In the genomic region with DNA sequence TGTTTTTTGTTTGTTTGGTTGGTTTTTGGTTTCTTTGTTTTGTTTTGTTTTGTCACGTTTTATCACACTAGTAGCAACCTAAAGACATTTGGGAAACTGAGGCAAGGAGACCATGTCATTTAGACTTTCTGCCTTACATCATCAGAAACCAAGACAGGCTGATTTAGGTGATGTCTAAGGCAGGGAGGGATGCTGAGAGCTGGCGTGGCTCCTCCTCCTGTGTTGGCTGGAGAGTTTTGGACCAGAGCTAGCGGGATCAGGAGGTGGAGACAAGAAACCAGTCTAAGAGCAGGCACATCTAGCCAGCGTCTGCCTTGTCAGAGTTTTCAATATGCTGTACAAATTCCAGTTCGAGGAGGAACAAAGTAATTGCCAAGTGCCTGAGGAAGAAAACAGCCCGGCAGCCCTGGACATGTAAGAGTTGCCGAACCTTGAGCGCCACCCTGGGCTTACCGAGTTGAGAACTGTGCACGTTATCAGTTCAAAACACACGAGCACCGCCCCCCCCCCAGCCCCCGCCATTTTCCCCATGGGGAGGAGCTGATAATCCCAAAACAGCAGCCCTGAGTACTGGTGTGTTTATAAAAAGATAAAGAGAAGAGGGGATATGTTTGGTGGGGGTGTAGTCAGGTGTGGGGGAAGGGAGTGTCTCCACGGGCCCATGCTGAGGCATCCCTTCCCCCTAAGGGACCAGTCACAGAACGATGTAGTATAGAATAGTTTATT, we compare ENCODE assay signal across 9 mouse cellular contexts. TPM values are rescaled to one million over a fixed set of nuclear protein-coding genes. Genes with fewer than 3 reads are reported as not detected.
DNase-seq lines count a peak whose midpoint lies in the region; ATAC-seq and TF ChIP-seq lines count a peak whose summit lies in the region.
"Had no signal": no experiment of that assay in that cellular context is flagged by ENCODE, and none has a peak within 500 bp of the region (broad histone marks: within the 10 kb centered on the region; RNA-seq: fewer than 3 reads in every experiment).

No protein-coding gene starts in this region.

- no peak for DNase-seq in limb, embryonic 11.5 days (ENCODE audit: low spot score)
- no peak for DNase-seq in limb, embryonic 10.5 days (ENCODE audit: low spot score)
- DNase-seq in liver, embryonic 14.5 days (ENCODE audit: low read depth in 3 of 3, low spot score in 3 of 3): peak; percentile 92 to 99 (median 93)
- no peak for DNase-seq in T-cell, adult 2 months (ENCODE audit: low spot score)
- no peak for DNase-seq in retina, postnatal 1 day
- DNase-seq in cerebellum, adult 18-20 months: no peak

- H3K27me3 ChIP-seq in limb, embryonic 11.5 days (ENCODE audit: control insufficient read depth, insufficient read depth, low read length): peaks cover 12% of the 10 kb centered on the region
- H3K27me3 ChIP-seq in limb, embryonic 10.5 days (ENCODE audit: low read depth, poor library complexity, severe bottlenecking): peaks cover 40% of the 10 kb centered on the region
- peaks cover 5% of the 10 kb centered on the region; the same call in 1 of the 2 replicates for H3K27me3 ChIP-seq in liver, embryonic 14.5 days (ENCODE audit: control insufficient read depth, insufficient read depth, low read length)
- peaks cover 21% of the 10 kb centered on the region for H3K27me3 ChIP-seq in stomach, embryonic 16.5 days (ENCODE audit: control insufficient read depth, insufficient read depth, low read length)

- peak; percentile 57; the same call in 1 of the 2 replicates for ATAC-seq in limb, embryonic 11.5 days (ENCODE audit: insufficient number of reproducible peaks, low FRiP score, low TSS enrichment, low read depth)
- ATAC-seq in erythroblast, adult 5-6 weeks (replicated peaks; ENCODE audit: low FRiP score, poor library complexity, severe bottlenecking): peak; percentile 60
- peak; percentile 87 for ATAC-seq in liver, embryonic 14.5 days (ENCODE audit: insufficient read depth)
- ATAC-seq in stomach, embryonic 16.5 days (ENCODE audit: insufficient read depth, low FRiP score): peak; percentile 59; the same call in 1 of the 2 replicates

- peak; percentile 99 for TF ChIP-seq EP300 in liver, embryonic 14.5 days (IDR thresholded peaks at IDR 0.05; ENCODE audit: low read depth)

- H3K4me1 ChIP-seq in limb, embryonic 11.5 days (ENCODE audit: control insufficient read depth, insufficient read depth, low read length): peaks cover 3% of the 10 kb centered on the region; the same call in 1 of the 2 replicates
- peaks cover 28% of the 10 kb centered on the region for H3K4me1 ChIP-seq in limb, embryonic 10.5 days
- H3K4me1 ChIP-seq in liver, embryonic 14.5 days (replicated peaks; ENCODE audit: control insufficient read depth in 2 of 2, insufficient read depth in 2 of 2, low read length in 1 of 2): peaks cover 51 to 59% of the 10 kb centered on the region in 2 experiments
- H3K4me1 ChIP-seq in stomach, embryonic 16.5 days (ENCODE audit: control insufficient read depth, insufficient read depth, low read length): peaks cover 8% of the 10 kb centered on the region; the same call in 1 of the 2 replicates

- H3K27ac ChIP-seq in limb, embryonic 11.5 days (replicated peaks; ENCODE audit: low read depth, low read length): no peak overlapping the region
- no peak overlapping the region for H3K27ac ChIP-seq in limb, embryonic 10.5 days
- H3K27ac ChIP-seq in liver, embryonic 14.5 days: peak overlapping the region; percentile 99
- no peak overlapping the region for H3K27ac ChIP-seq in stomach, embryonic 16.5 days (ENCODE audit: low read length)
- H3K27ac ChIP-seq: macrophage had no signal

- TF ChIP-seq CTCF in liver, embryonic 14.5 days (IDR thresholded peaks at IDR 0.05; ENCODE audit: low read depth): peak; percentile 55

- H3K4me2 ChIP-seq in limb, embryonic 11.5 days (ENCODE audit: low read depth, severe bottlenecking): no peak overlapping the region
- peak overlapping the region; percentile 87 for H3K4me2 ChIP-seq in liver, embryonic 14.5 days (ENCODE audit: low read depth)
- no peak overlapping the region for H3K4me2 ChIP-seq in stomach, embryonic 16.5 days (ENCODE audit: low read depth, low read length)

- no peaks in the 10 kb centered on the region for H3K36me3 ChIP-seq in limb, embryonic 11.5 days (ENCODE audit: control insufficient read depth, insufficient read depth, low read length)
- H3K36me3 ChIP-seq in limb, embryonic 10.5 days: no peaks in the 10 kb centered on the region
- H3K36me3 ChIP-seq in liver, embryonic 14.5 days (replicated peaks; ENCODE audit: control insufficient read depth, insufficient read depth, low read depth): no peaks in the 10 kb centered on the region
- H3K36me3 ChIP-seq in stomach, embryonic 16.5 days (ENCODE audit: control insufficient read depth, insufficient read depth, low read length): no peaks in the 10 kb centered on the region

- no peak overlapping the region for H3K9ac ChIP-seq in limb, embryonic 11.5 days (ENCODE audit: low read length)
- H3K9ac ChIP-seq in liver, embryonic 14.5 days (replicated peaks): peak overlapping the region; percentile 85
- H3K9ac ChIP-seq in stomach, embryonic 16.5 days (ENCODE audit: low read length): no peak overlapping the region

- no peaks in the 10 kb centered on the region for H3K9me3 ChIP-seq in limb, embryonic 11.5 days (ENCODE audit: control insufficient read depth, low read length)
- H3K9me3 ChIP-seq in limb, embryonic 10.5 days (replicated peaks): no peaks in the 10 kb centered on the region
- H3K9me3 ChIP-seq in liver, embryonic 14.5 days (ENCODE audit: control insufficient read depth, low read length): no peaks in the 10 kb centered on the region
- no peaks in the 10 kb centered on the region for H3K9me3 ChIP-seq in stomach, embryonic 16.5 days (replicated peaks; ENCODE audit: control insufficient read depth, low read length)

- no peak overlapping the region for H3K4me3 ChIP-seq in limb, embryonic 11.5 days (ENCODE audit: low read depth, low read length)
- no peak overlapping the region for H3K4me3 ChIP-seq in limb, embryonic 10.5 days
- H3K4me3 ChIP-seq in liver, embryonic 14.5 days (ENCODE audit: insufficient read depth in 1 of 2, low read depth in 2 of 2, low read length in 2 of 2): peak overlapping the region; percentile 47 to 57
- H3K4me3 ChIP-seq in stomach, embryonic 16.5 days (replicated peaks; ENCODE audit: low read length): no peak overlapping the region

- 11% methylated on average over 15 of the region's 15 CpGs for WGBS in limb, embryonic 11.5 days
- WGBS in limb, embryonic 10.5 days: 13% methylated on average over 15 of the region's 15 CpGs
- WGBS in liver, embryonic 14.5 days (ENCODE audit: insufficient replicate concordance): 3% methylated on average over 15 of the region's 15 CpGs
- WGBS in stomach, embryonic 16.5 days: 10% methylated on average over 15 of the region's 15 CpGs

RNA-seq across cellular contexts. Expression of gene Cpeb3, which starts 29.5 kb away (rescaled TPM):
- 0.68 and 0.82 TPM in 2 replicates for polyA plus RNA-seq in limb, embryonic 11.5 days (2014; fragmentation: Nextera tagmentation; extraction: Ambion mirVana)
- 0.65 and 0.78 TPM in 2 replicates for polyA plus RNA-seq in limb, embryonic 10.5 days (2016; fragmentation: Nextera tagmentation; extraction: Ambion mirVana)
- 76.5 and 113 TPM in 2 replicates for total RNA-seq in erythroblast, adult 5-6 weeks (2015; ENCODE audit: low replicate concordance)
- 90.5 and 97.3 TPM in 2 replicates for total RNA-seq in erythroblast, adult 5-6 weeks (2017; ENCODE audit: low replicate concordance)
- 1.8 and 2.4 TPM in 2 replicates for polyA plus RNA-seq in liver, embryonic 14.5 days (2012; rRNA removed)
- 1.8 and 1.9 TPM in 2 replicates for polyA plus RNA-seq in liver, embryonic 14.5 days (2014; fragmentation: Nextera tagmentation; extraction: Ambion mirVana)
- 0.37 and 0.79 TPM in 2 replicates for polyA plus RNA-seq in stomach, embryonic 16.5 days (2015; fragmentation: Nextera tagmentation; extraction: Ambion mirVana)

RNA-seq across cellular contexts. Expression of gene March5, which starts 30.5 kb away (rescaled TPM):
- polyA plus RNA-seq in limb, embryonic 11.5 days (2014; fragmentation: Nextera tagmentation; extraction: Ambion mirVana): 154 and 163 TPM in 2 replicates
- polyA plus RNA-seq in limb, embryonic 10.5 days (2016; fragmentation: Nextera tagmentation; extraction: Ambion mirVana): 128 and 130 TPM in 2 replicates
- 393 and 429 TPM in 2 replicates for total RNA-seq in erythroblast, adult 5-6 weeks (2015; ENCODE audit: low replicate concordance)
- 510 and 553 TPM in 2 replicates for total RNA-seq in erythroblast, adult 5-6 weeks (2017; ENCODE audit: low replicate concordance)
- polyA plus RNA-seq in liver, embryonic 14.5 days (2012; rRNA removed): 40.9 and 69.6 TPM in 2 replicates
- 145 and 153 TPM in 2 replicates for polyA plus RNA-seq in liver, embryonic 14.5 days (2014; fragmentation: Nextera tagmentation; extraction: Ambion mirVana)
- polyA plus RNA-seq in stomach, embryonic 16.5 days (2015; fragmentation: Nextera tagmentation; extraction: Ambion mirVana): 50.4 and 51.9 TPM in 2 replicates

Comparison
In these comparisons a context has a peak if more than half of its experiments do, and no peak if none do; other contexts are left out.
1. DNase-seq: peak in liver, embryonic 14.5 days (3 of 3); none in limb, embryonic 11.5 days (single experiment), limb, embryonic 10.5 days (single experiment), T-cell, adult 2 months (single experiment), retina, postnatal 1 day (single experiment) and cerebellum, adult 18-20 months (0 of 2).
2. H3K4me3 ChIP-seq: peak in liver, embryonic 14.5 days (2 of 2); none in limb, embryonic 11.5 days (single experiment), limb, embryonic 10.5 days (single experiment) and stomach, embryonic 16.5 days (single experiment).
3. Peak in every context shown above with its lines, with median percentiles within 50 percentile points of each other: ATAC-seq.